Mouse (Mus musculus): Measurements from ENCODE around the gene Ifna6. TPM values are rescaled to one million over a fixed set of nuclear protein-coding genes. Genes with fewer than 3 reads are reported as not detected.
"Not testable (repeated sequence)": the region's sequence is repeated elsewhere in the genome, so short reads cannot be mapped to it uniquely, and the experiment has no call there.

The Ifna6 gene
- total RNA-seq (2015; ENCODE audit: low replicate concordance) (not detected in 2 replicates), total RNA-seq (2017; ENCODE audit: low replicate concordance) (not detected in 2 replicates)

- ATAC-seq (replicated peaks; ENCODE audit: low FRiP score, poor library complexity, severe bottlenecking) = not testable (repeated sequence)
Measured at GRCm38 (mm10) chr4:88827116-88827515, at the start of gene Ifna6. Gene Ifna6, plus strand, starts transcription at chr4:88827416.

- not testable (repeated sequence) for ATAC-seq (replicated peaks; ENCODE audit: low FRiP score, poor library complexity, severe bottlenecking)
Measured at GRCm38 (mm10) chr4:88779550-88779949, 47.7 kb upstream of the Ifna6 start, which contains the start of gene Gm13272. Gene Gm13272, plus strand, starts transcription at chr4:88779850.

GRCm38 (mm10) chr4:88780320-88780719 lies 46.9 kb upstream of the Ifna6 start:
- ATAC-seq (replicated peaks; ENCODE audit: low FRiP score, poor library complexity, severe bottlenecking) = not testable (repeated sequence)

GRCm38 (mm10) chr4:88781831-88782230 lies 45.4 kb upstream of the Ifna6 start, which contains the start of gene Ifnz:
Gene Ifnz, plus strand, starts transcription at chr4:88782131.
- ATAC-seq (replicated peaks; ENCODE audit: low FRiP score, poor library complexity, severe bottlenecking) = not testable (repeated sequence)

- ATAC-seq (replicated peaks; ENCODE audit: low FRiP score, poor library complexity, severe bottlenecking) = not testable (repeated sequence)
Measured at GRCm38 (mm10) chr4:88782335-88782734, 44.9 kb upstream of the Ifna6 start.

- ATAC-seq (replicated peaks; ENCODE audit: low FRiP score, poor library complexity, severe bottlenecking) = not testable (repeated sequence)
Measured at GRCm38 (mm10) chr4:88785409-88785808, 41.8 kb upstream of the Ifna6 start, which contains the start of gene Gm13276. Gene Gm13276, plus strand, starts transcription at chr4:88785709.

- not testable (repeated sequence) for ATAC-seq (replicated peaks; ENCODE audit: low FRiP score, poor library complexity, severe bottlenecking)
Measured at GRCm38 (mm10) chr4:88788402-88788801, 38.8 kb upstream of the Ifna6 start, which contains the start of gene Gm13277. Gene Gm13277, plus strand, starts transcription at chr4:88788632.

- not testable (repeated sequence) for ATAC-seq (replicated peaks; ENCODE audit: low FRiP score, poor library complexity, severe bottlenecking)
Measured at GRCm38 (mm10) chr4:88791250-88791649, 36.0 kb upstream of the Ifna6 start, which contains the start of gene Gm13278. Gene Gm13278, plus strand, starts transcription at chr4:88791550.

- ATAC-seq (replicated peaks; ENCODE audit: low FRiP score, poor library complexity, severe bottlenecking) = not testable (repeated sequence)
Measured at GRCm38 (mm10) chr4:88793936-88794675, 33.1 kb upstream of the Ifna6 start, which contains the start of gene Gm13275. Gene Gm13275, plus strand, starts transcription at chr4:88794487.

- ATAC-seq (replicated peaks; ENCODE audit: low FRiP score, poor library complexity, severe bottlenecking) = not testable (repeated sequence)
Measured at GRCm38 (mm10) chr4:88797097-88797496, 30.1 kb upstream of the Ifna6 start, which contains the start of gene Gm13279. Gene Gm13279, plus strand, starts transcription at chr4:88797397.

GRCm38 (mm10) chr4:88799365-88799764 lies 27.9 kb upstream of the Ifna6 start, which contains the start of gene Gm13285:
Gene Gm13285, plus strand, starts transcription at chr4:88799665.
- ATAC-seq (replicated peaks; ENCODE audit: low FRiP score, poor library complexity, severe bottlenecking) = not testable (repeated sequence)

- ATAC-seq (replicated peaks; ENCODE audit: low FRiP score, poor library complexity, severe bottlenecking) = not testable (repeated sequence)
Measured at GRCm38 (mm10) chr4:88802954-88803353, 24.3 kb upstream of the Ifna6 start, which contains the start of gene Gm13287. Gene Gm13287, plus strand, starts transcription at chr4:88803254.

- ATAC-seq (replicated peaks; ENCODE audit: low FRiP score, poor library complexity, severe bottlenecking) = not testable (repeated sequence)
Measured at GRCm38 (mm10) chr4:88805231-88805630, 22.0 kb upstream of the Ifna6 start, which contains the start of gene Gm13288. Gene Gm13288, plus strand, starts transcription at chr4:88805531.

- not testable (repeated sequence) for ATAC-seq (replicated peaks; ENCODE audit: low FRiP score, poor library complexity, severe bottlenecking)
Measured at GRCm38 (mm10) chr4:88805761-88806160, 21.5 kb upstream of the Ifna6 start.

- no peak for ATAC-seq (replicated peaks; ENCODE audit: low FRiP score, poor library complexity, severe bottlenecking)
Measured at GRCm38 (mm10) chr4:88815928-88816327, 11.3 kb upstream of the Ifna6 start, which contains the start of gene Ifna7. Gene Ifna7, plus strand, starts transcription at chr4:88816228.

GRCm38 (mm10) chr4:88819659-88820058 lies 7.6 kb upstream of the Ifna6 start, which contains the start of gene Ifna11:
Gene Ifna11, plus strand, starts transcription at chr4:88819959.
- no peak for ATAC-seq (replicated peaks; ENCODE audit: low FRiP score, poor library complexity, severe bottlenecking)

GRCm38 (mm10) chr4:88822995-88823394 lies 4.2 kb upstream of the Ifna6 start:
- no peak for ATAC-seq (replicated peaks; ENCODE audit: low FRiP score, poor library complexity, severe bottlenecking)

GRCm38 (mm10) chr4:88830523-88830922 lies 3.3 kb downstream of the Ifna6 start:
- no peak for ATAC-seq (replicated peaks; ENCODE audit: low FRiP score, poor library complexity, severe bottlenecking)

GRCm38 (mm10) chr4:88835225-88835624 lies 8.0 kb downstream of the Ifna6 start, which contains the start of gene Ifna5:
Gene Ifna5, plus strand, starts transcription at chr4:88835525.
- ATAC-seq (replicated peaks; ENCODE audit: low FRiP score, poor library complexity, severe bottlenecking) = not testable (repeated sequence)

- ATAC-seq (replicated peaks; ENCODE audit: low FRiP score, poor library complexity, severe bottlenecking) = no peak
Measured at GRCm38 (mm10) chr4:88838828-88839227, 11.6 kb downstream of the Ifna6 start.
